Mouse (Mus musculus): ENCODE measurements at regions not wholly inside any gene's neighbourhood (a gene's known extent, or its start where the extent isn't known, plus 50 kb on each side); places are given as distances from the start of the nearest gene placed in this dataset.

DNA sequence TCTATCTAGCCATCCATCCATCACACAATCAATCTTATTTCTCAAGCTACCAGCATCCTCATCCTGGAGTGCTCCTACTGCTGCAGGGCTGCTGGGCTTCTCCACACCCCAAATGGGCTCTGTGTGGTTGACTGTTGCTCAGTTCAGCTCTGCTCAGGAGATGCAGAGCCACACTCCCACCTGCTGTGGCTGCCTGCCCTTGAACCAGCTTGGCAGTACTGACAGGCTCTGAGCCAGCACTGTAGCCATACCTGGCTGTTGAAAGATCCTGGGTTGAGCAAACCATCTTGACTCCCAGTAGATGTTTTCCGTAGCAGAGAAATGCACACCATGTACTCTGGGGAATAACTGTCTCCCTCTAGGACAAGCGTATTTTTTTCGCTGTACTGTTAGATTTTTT is 392.6 kb downstream of the Matn1 start:
- Histone ChIP-seq H3K27me3 (ENCODE audit: control insufficient read depth, insufficient read depth, low read length) (no peaks in the 10 kb centered on the region), H3K27ac (ENCODE audit: control insufficient read depth, insufficient read depth, low read depth, low read length) (no peak overlapping the region), H3K4me1 (ENCODE audit: control insufficient read depth, insufficient read depth, low read length) (no peaks in the 10 kb centered on the region), H3K36me3 (ENCODE audit: control insufficient read depth, insufficient read depth, low read length) (no peaks in the 10 kb centered on the region), H3K4me3 (ENCODE audit: control insufficient read depth, low read depth, low read length) (no peak overlapping the region)
- TF ChIP-seq CTCF (IDR thresholded peaks at IDR 0.05; ENCODE audit: control insufficient read depth, insufficient read depth, insufficient replicate concordance, low read depth, low read length) (no peak), POLR2A (IDR thresholded peaks at IDR 0.05; ENCODE audit: control insufficient read depth, low read depth, low read length) (no peak)

DNA sequence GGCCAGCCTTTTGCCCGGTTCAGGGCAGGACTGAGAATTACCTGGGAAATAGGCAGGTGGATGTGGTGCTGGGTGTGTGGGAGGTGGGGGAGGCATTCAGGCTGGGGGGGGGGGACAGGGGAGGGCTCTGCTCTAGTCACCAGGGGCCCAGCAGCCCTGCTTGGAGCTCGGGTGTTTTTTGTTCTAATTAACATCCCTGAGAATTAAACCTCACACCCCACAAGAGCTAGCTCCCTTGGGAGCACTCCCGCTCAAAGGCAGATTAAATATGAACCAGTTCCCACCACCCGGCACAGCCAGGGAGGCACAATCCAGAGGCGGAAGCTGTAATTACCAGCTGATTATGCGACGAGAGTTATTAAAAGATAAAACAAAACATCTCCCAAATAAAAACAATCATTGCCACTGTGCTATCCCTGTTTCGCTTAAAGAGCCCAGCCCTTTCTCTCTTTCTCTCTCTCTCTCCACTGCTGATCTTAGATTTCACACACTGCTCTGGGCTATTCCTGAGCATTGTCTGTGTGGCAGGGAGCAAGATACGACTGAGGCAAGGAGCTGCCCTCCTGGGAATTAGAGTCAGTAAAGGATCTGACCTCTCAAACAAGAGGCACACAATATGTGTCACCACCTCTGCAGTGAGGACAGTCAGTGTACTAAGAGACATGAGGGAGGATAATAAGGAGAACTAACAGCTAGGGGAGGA is 397.0 kb downstream of the Matn1 start:
- TF ChIP-seq CTCF (IDR thresholded peaks at IDR 0.05; ENCODE audit: control insufficient read depth, insufficient read depth, insufficient replicate concordance, low read depth, low read length) (no peak), POLR2A (IDR thresholded peaks at IDR 0.05; ENCODE audit: control insufficient read depth, low read depth, low read length) (no peak)
- Histone ChIP-seq H3K4me1 (ENCODE audit: control insufficient read depth, insufficient read depth, low read length) (no peaks in the 10 kb centered on the region), H3K27me3 (ENCODE audit: control insufficient read depth, insufficient read depth, low read length) (no peaks in the 10 kb centered on the region), H3K4me3 (ENCODE audit: control insufficient read depth, low read depth, low read length) (no peak overlapping the region), H3K27ac (ENCODE audit: control insufficient read depth, insufficient read depth, low read depth, low read length) (no peak overlapping the region), H3K36me3 (ENCODE audit: control insufficient read depth, insufficient read depth, low read length) (no peaks in the 10 kb centered on the region)

- Histone ChIP-seq H3K27me3 (ENCODE audit: control insufficient read depth, insufficient read depth, low read length) (no peaks in the 10 kb centered on the region), H3K27ac (ENCODE audit: control insufficient read depth, insufficient read depth, low read depth, low read length) (no peak overlapping the region), H3K4me3 (ENCODE audit: control insufficient read depth, low read depth, low read length) (no peak overlapping the region), H3K36me3 (ENCODE audit: control insufficient read depth, insufficient read depth, low read length) (no peaks in the 10 kb centered on the region), H3K4me1 (ENCODE audit: control insufficient read depth, insufficient read depth, low read length) (no peaks in the 10 kb centered on the region)
- TF ChIP-seq POLR2A (IDR thresholded peaks at IDR 0.05; ENCODE audit: control insufficient read depth, low read depth, low read length) (no peak), CTCF (IDR thresholded peaks at IDR 0.05; ENCODE audit: control insufficient read depth, insufficient read depth, insufficient replicate concordance, low read depth, low read length) (no peak)
Measured at GRCm38 (mm10) chr4:131346727-131347126, 402.5 kb downstream of the Matn1 start.

DNA sequence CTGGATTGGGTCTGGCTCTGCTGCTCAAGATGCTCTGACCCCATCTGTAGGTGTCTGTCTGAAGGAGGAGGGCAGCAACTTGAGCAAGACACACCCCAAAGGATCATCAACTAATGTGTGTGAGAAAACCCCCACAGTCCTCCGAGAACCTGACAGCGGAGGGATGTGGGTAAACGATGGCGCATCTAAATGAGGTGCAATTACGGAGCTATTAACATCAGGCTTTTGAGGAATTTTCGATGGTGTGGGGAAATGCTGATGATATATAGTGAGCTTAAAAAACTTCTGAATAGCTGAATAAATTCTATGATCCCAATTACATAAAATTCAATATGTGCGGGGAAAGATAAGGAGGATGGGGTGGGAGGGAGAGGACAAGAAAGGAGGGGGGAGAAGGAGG is 406.1 kb downstream of the Matn1 start:
- H3K4me1 ChIP-seq (ENCODE audit: control insufficient read depth, insufficient read depth, low read length), result no peaks in the 10 kb centered on the region; the same call in 1 of the 2 replicates
- no peak overlapping the region for H3K27ac ChIP-seq (ENCODE audit: control insufficient read depth, insufficient read depth, low read depth, low read length)
- H3K27me3 ChIP-seq (ENCODE audit: control insufficient read depth, insufficient read depth, low read length), result no peaks in the 10 kb centered on the region
- no peak overlapping the region for H3K4me3 ChIP-seq (ENCODE audit: control insufficient read depth, low read depth, low read length)
- H3K36me3 ChIP-seq (ENCODE audit: control insufficient read depth, insufficient read depth, low read length), result no peaks in the 10 kb centered on the region
- TF ChIP-seq CTCF (IDR thresholded peaks at IDR 0.05; ENCODE audit: control insufficient read depth, insufficient read depth, insufficient replicate concordance, low read depth, low read length) (no peak), POLR2A (IDR thresholded peaks at IDR 0.05; ENCODE audit: control insufficient read depth, low read depth, low read length) (no peak)

GRCm38 (mm10) chr4:131354908-131355307 is 410.7 kb downstream of the Matn1 start:
- Histone ChIP-seq H3K27ac (ENCODE audit: control insufficient read depth, insufficient read depth, low read depth, low read length) (no peak overlapping the region), H3K36me3 (ENCODE audit: control insufficient read depth, insufficient read depth, low read length) (no peaks in the 10 kb centered on the region), H3K4me1 (ENCODE audit: control insufficient read depth, insufficient read depth, low read length) (peaks cover 12% of the 10 kb centered on the region), H3K27me3 (ENCODE audit: control insufficient read depth, insufficient read depth, low read length) (no peaks in the 10 kb centered on the region), H3K4me3 (ENCODE audit: control insufficient read depth, low read depth, low read length) (no peak overlapping the region)
- no peak for TF ChIP-seq CTCF (IDR thresholded peaks at IDR 0.05; ENCODE audit: control insufficient read depth, insufficient read depth, insufficient replicate concordance, low read depth, low read length)
- no peak for TF ChIP-seq POLR2A (IDR thresholded peaks at IDR 0.05; ENCODE audit: control insufficient read depth, low read depth, low read length)

DNA sequence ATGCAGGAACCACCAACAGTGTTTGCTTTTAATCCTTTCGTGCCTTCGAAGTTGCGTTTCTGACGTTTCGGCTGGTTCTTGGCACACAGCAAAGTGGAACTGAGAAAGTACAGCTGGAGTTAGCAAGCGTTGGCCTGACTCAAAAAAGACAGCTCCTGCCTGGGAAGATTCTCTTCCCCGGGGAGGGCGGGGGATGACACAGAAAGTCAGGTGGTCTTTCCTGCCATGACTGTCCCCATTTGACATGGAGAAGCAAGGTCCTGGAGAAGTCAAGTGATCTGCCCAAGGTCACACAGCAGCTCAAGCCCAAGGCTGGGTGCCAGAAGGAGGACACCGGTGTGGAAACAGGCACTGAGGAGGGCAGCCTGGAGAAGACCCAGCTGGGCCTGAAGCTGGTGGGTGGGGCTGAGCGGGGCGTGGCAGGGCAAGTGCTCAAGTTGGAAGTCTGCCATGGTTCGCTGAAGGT is 411.4 kb downstream of the Matn1 start:
- H3K27ac ChIP-seq (ENCODE audit: control insufficient read depth, insufficient read depth, low read depth, low read length), result no peak overlapping the region
- no peak for TF ChIP-seq CTCF (IDR thresholded peaks at IDR 0.05; ENCODE audit: control insufficient read depth, insufficient read depth, insufficient replicate concordance, low read depth, low read length)
- TF ChIP-seq POLR2A (IDR thresholded peaks at IDR 0.05; ENCODE audit: control insufficient read depth, low read depth, low read length), result no peak
- H3K4me1 ChIP-seq (ENCODE audit: control insufficient read depth, insufficient read depth, low read length), result peaks cover 12% of the 10 kb centered on the region
- H3K4me3 ChIP-seq (ENCODE audit: control insufficient read depth, low read depth, low read length), result no peak overlapping the region
- H3K36me3 ChIP-seq (ENCODE audit: control insufficient read depth, insufficient read depth, low read length), result no peaks in the 10 kb centered on the region
- no peaks in the 10 kb centered on the region for H3K27me3 ChIP-seq (ENCODE audit: control insufficient read depth, insufficient read depth, low read length)

DNA sequence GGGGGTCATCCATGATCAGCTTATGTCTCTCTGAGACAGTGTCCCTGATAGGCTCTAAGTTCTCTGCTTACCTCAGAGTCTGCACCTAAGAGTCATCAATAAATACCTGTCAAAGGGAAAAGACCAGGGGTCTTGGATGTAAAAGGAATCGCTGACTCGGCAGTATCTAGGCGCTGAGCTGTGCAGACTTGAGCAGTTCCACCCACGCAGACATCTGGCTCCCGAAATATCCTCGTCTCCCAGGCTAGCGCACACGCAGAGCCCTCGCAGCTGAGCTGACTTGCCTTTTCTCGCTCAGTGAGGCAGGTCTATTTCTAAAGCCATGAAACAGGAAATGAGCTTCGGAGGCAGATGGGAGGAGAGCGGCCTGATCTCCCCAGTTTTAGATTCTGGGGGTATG is 412.1 kb downstream of the Matn1 start:
- Histone ChIP-seq H3K27ac (ENCODE audit: control insufficient read depth, insufficient read depth, low read depth, low read length) (no peak overlapping the region), H3K4me1 (ENCODE audit: control insufficient read depth, insufficient read depth, low read length) (peaks cover 12% of the 10 kb centered on the region), H3K27me3 (ENCODE audit: control insufficient read depth, insufficient read depth, low read length) (no peaks in the 10 kb centered on the region), H3K4me3 (ENCODE audit: control insufficient read depth, low read depth, low read length) (no peak overlapping the region), H3K36me3 (ENCODE audit: control insufficient read depth, insufficient read depth, low read length) (no peaks in the 10 kb centered on the region)
- no peak for TF ChIP-seq POLR2A (IDR thresholded peaks at IDR 0.05; ENCODE audit: control insufficient read depth, low read depth, low read length)
- TF ChIP-seq CTCF (IDR thresholded peaks at IDR 0.05; ENCODE audit: control insufficient read depth, insufficient read depth, insufficient replicate concordance, low read depth, low read length), result no peak

Data from testis, adult 2 months (tissue).